Mouse (Mus musculus) c-Kit-positive CD71-negative TER-119-negative erythroid progenitor cells, embryonic 14.5 days (primary cell): ENCODE measurements around the gene Olfr700.
"Not testable (repeated sequence)": the region's sequence is repeated elsewhere in the genome, so short reads cannot be mapped to it uniquely, and the experiment has no call there.

Source experiments
- DNase-seq: peaks from one replicate; pipeline ENCODE4 v3.0.0-alpha.2; 2013; ENCODE audit warnings: low read depth

The Olfr700 gene

GRCm38 (mm10) chr7:106808734-106809133 lies at the start of gene Olfr700:
TSS of gene Olfr700 (minus strand) at chr7:106808834.
- no peak for DNase-seq

DNA sequence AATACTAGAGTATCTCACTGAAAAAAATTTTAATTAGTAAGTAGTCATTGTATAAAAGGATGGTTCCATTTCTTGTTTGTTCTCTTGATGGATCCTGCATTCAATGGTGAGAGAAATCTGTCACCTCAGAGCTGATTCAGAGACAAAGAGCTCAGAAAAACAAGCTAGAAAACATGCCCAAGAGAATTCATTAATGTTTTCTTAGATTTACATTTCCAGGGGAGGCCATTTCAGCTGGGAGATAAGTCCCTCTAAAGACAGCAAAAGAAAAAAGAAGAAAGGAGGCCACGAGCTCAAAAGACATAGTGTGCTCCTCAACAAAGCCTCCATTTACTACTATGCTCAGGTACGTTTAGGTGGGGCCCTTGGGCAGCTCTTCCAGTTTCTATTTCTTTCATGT lies 34.4 kb upstream of the Olfr700 start, which contains the start of gene Olfr703:
Gene Olfr703, plus strand, starts transcription at position 301 of the 400 bp plus-strand sequence.
- no peak for DNase-seq

DNA sequence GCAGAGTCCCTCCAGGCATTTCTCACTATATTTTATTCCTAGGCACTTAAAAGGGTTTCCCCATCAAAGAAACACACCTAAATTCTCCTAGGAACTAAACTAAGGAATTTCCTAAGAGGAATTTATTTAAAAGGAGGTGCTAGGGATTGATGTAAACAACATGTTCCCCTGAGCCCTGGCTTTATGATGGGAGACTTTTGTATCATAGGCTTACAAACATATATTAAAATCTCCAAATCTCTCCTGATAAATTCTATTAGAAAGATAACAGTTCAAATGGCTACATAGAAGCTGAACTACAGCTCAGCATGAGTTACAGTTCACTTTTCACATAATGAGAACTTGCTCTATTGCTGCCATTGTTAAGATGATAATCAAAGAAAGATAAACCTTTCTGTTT lies 25.2 kb upstream of the Olfr700 start, which contains the start of gene Olfr702:
Gene Olfr702, minus strand, starts transcription at position 101 of the 400 bp plus-strand sequence.
- DNase-seq = no peak

DNA sequence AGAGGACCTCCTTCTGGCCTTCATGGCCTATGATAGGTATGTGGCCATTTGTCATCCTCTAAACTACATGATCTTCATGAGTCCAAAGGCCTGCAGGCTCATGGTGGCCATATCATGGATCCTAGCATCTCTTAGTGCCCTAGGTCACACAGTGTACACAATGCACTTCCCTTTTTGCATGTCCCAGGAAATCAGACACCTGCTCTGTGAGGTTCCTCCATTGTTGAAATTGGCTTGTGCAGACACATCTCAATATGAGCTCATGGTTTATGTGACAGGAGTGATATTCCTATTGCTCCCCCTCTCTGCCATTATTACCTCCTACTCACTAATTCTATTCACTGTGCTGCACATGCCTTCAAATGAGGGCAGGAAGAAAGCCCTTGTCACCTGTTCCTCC lies 9.8 kb upstream of the Olfr700 start:
- no peak for DNase-seq

- no peak for DNase-seq
These were observed 7.1 kb upstream of the Olfr700 start for GRCm38 (mm10) chr7:106815775-106816174.

DNA sequence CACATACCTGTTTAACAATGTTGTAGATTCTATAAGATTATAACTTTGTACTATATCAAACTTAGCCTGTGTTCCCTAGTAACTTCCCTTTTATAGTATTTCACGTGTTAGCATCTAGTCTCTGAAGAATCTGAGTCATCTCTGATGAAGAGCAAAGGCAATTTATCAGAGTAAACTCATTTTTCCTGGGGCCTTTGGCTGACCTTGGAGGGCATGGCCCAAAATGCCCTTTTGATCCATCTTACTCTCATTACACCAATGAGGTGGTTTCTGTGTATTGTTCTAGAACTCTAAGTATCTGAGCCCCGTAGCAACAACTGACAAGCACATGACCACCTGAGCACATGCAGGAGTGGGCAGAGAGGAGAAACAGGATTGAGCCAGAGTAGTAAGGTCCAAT lies 5.2 kb upstream of the Olfr700 start, which contains the start of gene Olfr701:
Gene Olfr701, plus strand, starts transcription at position 301 of the 400 bp plus-strand sequence.
- no peak for DNase-seq

DNA sequence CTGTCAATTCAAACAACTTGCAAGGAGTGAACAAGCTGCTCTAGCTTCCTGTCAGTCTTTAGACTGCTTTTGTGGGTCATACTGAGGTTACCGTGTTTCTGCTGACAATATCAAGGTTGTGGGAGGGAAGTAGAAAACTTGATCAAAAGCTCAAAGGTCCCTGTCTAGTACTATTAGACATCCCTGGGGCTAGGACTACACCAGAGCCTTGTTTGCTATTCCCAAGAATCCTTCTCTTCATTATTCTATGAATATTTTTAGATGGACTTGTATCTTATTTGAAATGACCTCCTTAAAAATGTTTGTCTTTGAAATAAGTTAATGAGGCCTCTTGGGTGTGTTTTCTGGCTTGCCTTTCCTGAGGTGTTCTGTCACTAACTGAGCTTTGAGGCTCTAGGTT lies 15.5 kb downstream of the Olfr700 start, which contains the start of gene Olfr699:
Gene Olfr699, minus strand, starts transcription at position 101 of the 400 bp plus-strand sequence.
- no peak for DNase-seq

DNA sequence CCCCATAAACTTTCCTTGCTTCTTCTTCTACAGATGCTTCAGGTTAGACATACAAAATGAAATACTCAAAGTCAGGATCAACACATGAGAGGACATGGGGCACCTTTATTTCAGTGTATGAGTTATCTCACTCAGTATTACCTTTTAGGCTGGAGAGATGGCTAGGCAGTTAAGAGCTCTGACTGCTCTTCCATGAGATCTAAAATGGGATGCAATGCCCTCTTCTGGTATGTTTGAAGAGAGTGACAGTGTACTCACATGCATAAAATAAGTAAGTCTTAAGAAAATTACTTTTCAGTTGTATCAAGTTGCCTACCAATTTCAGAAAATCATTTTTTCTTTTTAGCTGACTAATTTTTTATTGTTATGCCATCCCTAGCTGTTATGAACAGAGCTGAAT lies 20.3 kb downstream of the Olfr700 start:
- no peak for DNase-seq

- DNase-seq = not testable (repeated sequence)
These were observed 47.6 kb downstream of the Olfr700 start for GRCm38 (mm10) chr7:106761008-106761407.

DNA sequence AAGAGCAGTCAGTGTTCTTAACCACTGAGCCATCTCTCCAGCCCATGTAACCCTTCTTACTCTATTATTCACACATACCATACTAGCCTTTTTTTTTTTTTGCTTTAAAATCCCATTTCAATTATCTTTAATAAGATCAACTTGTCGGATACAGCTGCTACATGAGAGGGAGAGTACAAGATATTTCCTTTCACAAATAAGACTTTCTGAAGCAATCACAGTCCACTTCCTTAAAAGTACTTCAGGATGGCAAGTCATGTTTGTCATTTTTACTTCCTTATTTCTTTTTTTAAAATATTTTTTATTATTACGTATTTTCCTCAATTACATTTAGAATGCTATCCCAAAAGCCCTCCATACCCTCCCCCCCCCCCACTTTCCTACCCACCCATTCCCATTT lies 49.8 kb downstream of the Olfr700 start:
- no peak for DNase-seq
